Mouse (Mus musculus): Measurements from ENCODE around the gene Pgs1. TPM values are rescaled to one million over a fixed set of nuclear protein-coding genes. Genes with fewer than 3 reads are reported as not detected.

The Pgs1 gene
- polyA plus RNA-seq, 1 experiment from 2014 or later, result 50.8 TPM

GRCm38 (mm10) chr11:118013339-118013738 lies 27.2 kb downstream of the Pgs1 start:
- no peaks in the 10 kb centered on the region for H3K27me3 ChIP-seq
- peaks cover 24% of the 10 kb centered on the region for H3K4me1 ChIP-seq (replicated peaks)
- no peak overlapping the region for H3K27ac ChIP-seq
- H3K9ac ChIP-seq (replicated peaks), result no peak overlapping the region
- peaks cover 40% of the 10 kb centered on the region for H3K36me3 ChIP-seq
- no peak for ATAC-seq
- H3K4me3 ChIP-seq (replicated peaks), result no peak overlapping the region
- WGBS, result 82% methylated on average over 2 of the region's 2 CpGs
- H3K4me2 ChIP-seq (replicated peaks), result no peak overlapping the region
- no peaks in the 10 kb centered on the region for H3K9me3 ChIP-seq

DNA sequence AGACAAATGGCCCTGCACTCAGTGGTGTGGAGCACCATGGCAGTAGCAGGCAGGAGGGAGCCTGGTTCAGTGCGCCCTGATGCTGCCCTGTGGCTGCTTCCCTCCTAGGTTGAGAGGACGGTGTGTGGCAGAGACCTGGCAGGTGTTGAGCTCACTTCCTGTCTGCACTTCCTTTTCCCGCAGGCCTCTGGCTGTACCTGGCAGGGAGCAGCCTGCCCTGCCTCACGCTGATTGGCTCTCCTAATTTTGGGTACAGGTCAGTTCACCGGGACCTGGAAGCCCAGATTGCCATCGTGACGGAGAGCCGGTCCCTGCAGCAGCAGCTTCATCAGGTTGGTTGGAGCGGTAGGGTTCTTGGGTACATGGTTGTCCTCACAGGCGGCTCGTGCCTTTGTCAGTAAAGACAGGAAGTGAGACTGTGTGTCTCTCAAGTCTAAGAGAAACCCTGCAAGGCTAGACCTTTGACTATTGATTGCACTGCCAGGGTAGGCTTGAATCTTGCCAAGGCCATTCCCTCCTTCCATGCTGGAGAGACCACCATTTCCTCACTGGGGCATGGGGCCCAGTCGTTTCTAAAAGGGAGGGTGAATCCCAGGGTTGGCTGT lies 28.4 kb downstream of the Pgs1 start:
- Histone ChIP-seq H3K4me2 (replicated peaks) (no peak overlapping the region), H3K27me3 (no peaks in the 10 kb centered on the region), H3K27ac (no peak overlapping the region), H3K9ac (replicated peaks) (no peak overlapping the region), H3K4me1 (replicated peaks) (peaks cover 12% of the 10 kb centered on the region), H3K4me3 (replicated peaks) (no peak overlapping the region), H3K9me3 (no peaks in the 10 kb centered on the region), H3K36me3 (peaks cover 49% of the 10 kb centered on the region)
- WGBS, result 90% methylated on average over 12 of the region's 12 CpGs
- no peak for ATAC-seq

GRCm38 (mm10) chr11:118015381-118016145 lies 29.5 kb downstream of the Pgs1 start:
- Histone ChIP-seq H3K4me2 (replicated peaks) (no peak overlapping the region), H3K9me3 (no peaks in the 10 kb centered on the region), H3K27ac (no peak overlapping the region), H3K4me3 (replicated peaks) (no peak overlapping the region), H3K9ac (replicated peaks) (no peak overlapping the region), H3K36me3 (peaks cover 56% of the 10 kb centered on the region), H3K27me3 (no peaks in the 10 kb centered on the region), H3K4me1 (replicated peaks) (0 out of 2 replicates have a peak, but pooled peaks cover 7% of the 10 kb centered on the region)
- no peak for ATAC-seq
- WGBS, result 91% methylated on average over 8 of the region's 8 CpGs

- H3K4me1 ChIP-seq (replicated peaks), result no peaks in the 10 kb centered on the region
- H3K27ac ChIP-seq, result no peak overlapping the region
- peaks cover 62% of the 10 kb centered on the region for H3K36me3 ChIP-seq
- H3K27me3 ChIP-seq, result no peaks in the 10 kb centered on the region
- no peak overlapping the region for H3K4me3 ChIP-seq (replicated peaks)
- H3K9ac ChIP-seq (replicated peaks), result no peak overlapping the region
- H3K9me3 ChIP-seq, result no peaks in the 10 kb centered on the region
- no peak for ATAC-seq
- no peak overlapping the region for H3K4me2 ChIP-seq (replicated peaks)
- WGBS, result 95% methylated on average over 4 of the region's 4 CpGs
Observed at GRCm38 (mm10) chr11:118018328-118018727, 32.2 kb downstream of the Pgs1 start.

- H3K4me2 ChIP-seq (replicated peaks), result no peak overlapping the region
- ATAC-seq, result 0 out of 2 replicates have a peak, but pooled peaks have one; percentile 63
Observed at GRCm38 (mm10) chr11:118021806-118022205, 35.7 kb downstream of the Pgs1 start.

DNA sequence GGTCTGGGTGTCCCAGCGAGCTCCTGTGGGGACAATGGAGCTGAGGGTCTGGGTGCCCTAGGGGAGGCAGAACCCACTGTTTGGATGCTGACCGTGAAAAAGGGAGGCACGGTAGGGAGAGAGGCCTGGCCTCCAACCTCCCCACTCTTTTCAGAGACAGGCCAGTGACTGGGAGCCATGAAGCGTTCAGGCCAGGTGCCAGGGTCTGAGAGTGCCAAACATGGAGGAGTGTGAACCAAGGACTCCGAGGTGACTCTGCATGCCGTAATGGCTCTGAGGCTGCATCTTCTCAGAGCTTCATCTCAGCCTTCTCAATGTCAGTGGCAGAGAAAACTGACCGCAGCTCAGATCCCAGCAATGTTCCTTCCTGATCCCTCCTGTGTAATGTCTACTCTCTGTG lies 37.4 kb downstream of the Pgs1 start:
- Histone ChIP-seq H3K4me3 (replicated peaks) (no peak overlapping the region), H3K27ac (no peak overlapping the region), H3K4me1 (replicated peaks) (no peaks in the 10 kb centered on the region), H3K36me3 (peaks cover 58% of the 10 kb centered on the region), H3K27me3 (no peaks in the 10 kb centered on the region), H3K9ac (replicated peaks) (no peak overlapping the region), H3K4me2 (replicated peaks) (no peak overlapping the region), H3K9me3 (no peaks in the 10 kb centered on the region)
- ATAC-seq, result no peak
- WGBS, result 94% methylated on average over 7 of the region's 7 CpGs

More at GRCm38 (mm10) chr11:118021806-118022205, 35.7 kb downstream of the Pgs1 start:
- Histone ChIP-seq H3K9me3 (no peaks in the 10 kb centered on the region), H3K4me3 (replicated peaks) (no peak overlapping the region), H3K4me1 (replicated peaks) (no peaks in the 10 kb centered on the region), H3K36me3 (peaks cover 61% of the 10 kb centered on the region), H3K9ac (replicated peaks) (no peak overlapping the region), H3K27me3 (no peaks in the 10 kb centered on the region), H3K27ac (no peak overlapping the region)
- 38% methylated on average over 1 of the region's 1 CpGs for WGBS

- H3K36me3 ChIP-seq, result peaks cover 55% of the 10 kb centered on the region
- H3K27me3 ChIP-seq, result no peaks in the 10 kb centered on the region
- no peak for ATAC-seq
- no peak overlapping the region for H3K4me3 ChIP-seq (replicated peaks)
- H3K9ac ChIP-seq (replicated peaks), result no peak overlapping the region
- no peak overlapping the region for H3K4me2 ChIP-seq (replicated peaks)
- H3K4me1 ChIP-seq (replicated peaks), result no peaks in the 10 kb centered on the region
- no peak overlapping the region for H3K27ac ChIP-seq
- 74% methylated on average over 2 of the region's 2 CpGs for WGBS
- H3K9me3 ChIP-seq, result no peaks in the 10 kb centered on the region
Observed at GRCm38 (mm10) chr11:118024111-118024510, 38.0 kb downstream of the Pgs1 start.

- H3K4me1 ChIP-seq (replicated peaks), result no peaks in the 10 kb centered on the region
- H3K27me3 ChIP-seq, result no peaks in the 10 kb centered on the region
- no peak overlapping the region for H3K27ac ChIP-seq
- WGBS, result 90% methylated on average over 6 of the region's 6 CpGs
- H3K4me3 ChIP-seq (replicated peaks), result no peak overlapping the region
- no peak overlapping the region for H3K4me2 ChIP-seq (replicated peaks)
- H3K9me3 ChIP-seq, result no peaks in the 10 kb centered on the region; the same call in none of the 2 replicates
- H3K36me3 ChIP-seq, result peaks cover 47% of the 10 kb centered on the region
- ATAC-seq, result no peak
- H3K9ac ChIP-seq (replicated peaks), result no peak overlapping the region
Observed at GRCm38 (mm10) chr11:118029170-118029569, 43.1 kb downstream of the Pgs1 start.

DNA sequence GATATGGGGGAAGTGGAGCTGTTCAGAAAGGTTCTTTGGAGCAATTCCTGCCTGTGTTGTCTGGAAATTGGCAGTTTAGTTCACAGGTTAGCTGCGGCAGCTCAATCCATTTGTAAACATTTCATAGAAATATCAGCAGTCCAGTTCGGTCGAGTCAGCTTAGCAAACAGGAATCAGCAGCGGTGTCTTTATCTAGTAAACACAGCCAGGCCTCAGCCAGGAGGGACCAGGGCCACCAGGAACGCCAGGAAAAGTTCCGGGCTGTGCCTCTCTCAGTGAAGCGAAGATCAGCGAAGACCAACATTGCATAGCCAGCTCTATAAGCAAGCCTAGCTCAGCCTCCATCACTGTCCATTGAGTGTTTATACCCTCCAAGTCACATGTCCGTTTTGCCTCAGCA lies 45.0 kb downstream of the Pgs1 start:
- H3K27me3 ChIP-seq, result no peaks in the 10 kb centered on the region
- no peak for ATAC-seq
- no peak overlapping the region for H3K9ac ChIP-seq (replicated peaks)
- no peak overlapping the region for H3K27ac ChIP-seq
- H3K4me2 ChIP-seq (replicated peaks), result no peak overlapping the region
- no peaks in the 10 kb centered on the region for H3K4me1 ChIP-seq (replicated peaks)
- no peak overlapping the region for H3K4me3 ChIP-seq (replicated peaks)
- no peaks in the 10 kb centered on the region; the same call in none of the 2 replicates for H3K9me3 ChIP-seq
- H3K36me3 ChIP-seq, result peaks cover 29% of the 10 kb centered on the region
- 97% methylated on average over 9 of the region's 9 CpGs for WGBS

GRCm38 (mm10) chr11:118034395-118034794 lies 48.3 kb downstream of the Pgs1 start:
- WGBS, result 90% methylated on average over 13 of the region's 13 CpGs
- Histone ChIP-seq H3K36me3 (peaks cover 18% of the 10 kb centered on the region), H3K27me3 (no peaks in the 10 kb centered on the region), H3K27ac (no peak overlapping the region), H3K4me2 (replicated peaks) (no peak overlapping the region), H3K9me3 (no peaks in the 10 kb centered on the region; the same call in none of the 2 replicates), H3K4me3 (replicated peaks) (no peak overlapping the region), H3K4me1 (replicated peaks) (no peaks in the 10 kb centered on the region), H3K9ac (replicated peaks) (no peak overlapping the region)
- ATAC-seq, result no peak

GRCm38 (mm10) chr11:118035068-118035467 lies 49.0 kb downstream of the Pgs1 start:
- 89% methylated on average over 9 of the region's 9 CpGs for WGBS
- Histone ChIP-seq H3K36me3 (peaks cover 18% of the 10 kb centered on the region), H3K27ac (no peak overlapping the region), H3K4me3 (replicated peaks) (no peak overlapping the region), H3K4me2 (replicated peaks) (no peak overlapping the region), H3K4me1 (replicated peaks) (no peaks in the 10 kb centered on the region), H3K9me3 (no peaks in the 10 kb centered on the region; the same call in none of the 2 replicates), H3K9ac (replicated peaks) (no peak overlapping the region), H3K27me3 (no peaks in the 10 kb centered on the region)
- ATAC-seq, result no peak

- WGBS, result 90% methylated on average over 9 of the region's 9 CpGs
- peaks cover 13% of the 10 kb centered on the region for H3K4me1 ChIP-seq (replicated peaks)
- no peak for ATAC-seq
- no peaks in the 10 kb centered on the region for H3K36me3 ChIP-seq
- H3K9me3 ChIP-seq, result no peaks in the 10 kb centered on the region
- H3K27me3 ChIP-seq, result no peaks in the 10 kb centered on the region
- H3K9ac ChIP-seq (replicated peaks), result no peak overlapping the region
- H3K27ac ChIP-seq, result no peak overlapping the region
- H3K4me2 ChIP-seq (replicated peaks), result no peak overlapping the region
- H3K4me3 ChIP-seq (replicated peaks), result no peak overlapping the region
Observed at GRCm38 (mm10) chr11:118042791-118043190, 56.7 kb downstream of the Pgs1 start.

Data from midbrain, embryonic 13.5 days (tissue).